Mouse (Mus musculus): ENCODE results near the gene Wdr72.

Wdr72 gene

GRCm38 (mm10) chr9:74241292-74241691, 131.1 kb downstream of the Wdr72 start:
- no peak for DNase-seq (ENCODE audit: low read depth, low spot score)

- DNase-seq (ENCODE audit: low read depth, low spot score), result no peak
These were observed 137.9 kb downstream of the Wdr72 start for GRCm38 (mm10) chr9:74248084-74248483.

- no peak for DNase-seq (ENCODE audit: low read depth, low spot score)
These were observed 139.3 kb downstream of the Wdr72 start for GRCm38 (mm10) chr9:74249486-74249885.

GRCm38 (mm10) chr9:74250522-74250921, 140.4 kb downstream of the Wdr72 start:
- no peak for DNase-seq (ENCODE audit: low read depth, low spot score)

- no peak for DNase-seq (ENCODE audit: low read depth, low spot score)
These were observed 148.2 kb downstream of the Wdr72 start for GRCm38 (mm10) chr9:74258389-74258788.

GRCm38 (mm10) chr9:74277752-74278385, 167.7 kb downstream of the Wdr72 start:
- no peak for DNase-seq (ENCODE audit: low read depth, low spot score)

- DNase-seq (ENCODE audit: low read depth, low spot score), result no peak
These were observed 171.9 kb downstream of the Wdr72 start for GRCm38 (mm10) chr9:74282072-74282471.

- no peak for DNase-seq (ENCODE audit: low read depth, low spot score)
These were observed 176.1 kb downstream of the Wdr72 start for GRCm38 (mm10) chr9:74286210-74286609.

GRCm38 (mm10) chr9:74294479-74294878, 184.3 kb downstream of the Wdr72 start:
- no peak for DNase-seq (ENCODE audit: low read depth, low spot score)

GRCm38 (mm10) chr9:74318771-74319170, 208.6 kb downstream of the Wdr72 start:
- no peak for DNase-seq (ENCODE audit: low read depth, low spot score)

GRCm38 (mm10) chr9:74324089-74324924, 214.2 kb downstream of the Wdr72 start:
- no peak for DNase-seq (ENCODE audit: low read depth, low spot score)

- DNase-seq (ENCODE audit: low read depth, low spot score), result no peak
These were observed 214.8 kb downstream of the Wdr72 start for GRCm38 (mm10) chr9:74324925-74325295.

GRCm38 (mm10) chr9:74325981-74326380, 215.8 kb downstream of the Wdr72 start:
- no peak for DNase-seq (ENCODE audit: low read depth, low spot score)

- no peak for DNase-seq (ENCODE audit: low read depth, low spot score)
These were observed 218.7 kb downstream of the Wdr72 start for GRCm38 (mm10) chr9:74328821-74329220.

- DNase-seq (ENCODE audit: low read depth, low spot score), result no peak
These were observed 220.7 kb downstream of the Wdr72 start for GRCm38 (mm10) chr9:74330706-74331495.

GRCm38 (mm10) chr9:74332321-74332720, 222.2 kb downstream of the Wdr72 start:
- DNase-seq (ENCODE audit: low read depth, low spot score), result no peak
